Mouse (Mus musculus): ENCODE results near the gene Chst13.

Gene Chst13

DNA sequence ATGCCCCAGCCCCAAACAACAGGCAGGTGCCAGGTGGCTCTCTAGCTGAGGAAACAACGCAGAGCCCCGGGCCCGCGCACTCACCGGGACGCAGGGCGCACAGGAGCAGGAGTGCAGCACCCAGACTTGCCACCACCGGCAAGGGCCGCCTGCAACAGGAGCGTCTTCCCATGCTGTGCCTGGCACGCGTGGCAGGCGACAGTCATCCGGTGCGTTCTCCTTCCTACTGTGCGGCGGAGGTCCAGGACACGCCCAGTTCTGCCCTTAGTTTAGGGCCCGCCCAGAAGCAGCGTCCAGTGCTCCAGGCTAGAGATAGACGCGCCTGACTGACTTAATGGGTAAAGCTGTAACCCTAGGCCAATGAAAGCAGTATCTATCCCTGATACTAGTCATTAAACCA is at the start of gene Chst13:
Gene Chst13, minus strand, starts transcription at position 195 of the 400 bp plus-strand sequence.
- DNase-seq (ENCODE audit: low spot score in 2 of 2): no peak

DNA sequence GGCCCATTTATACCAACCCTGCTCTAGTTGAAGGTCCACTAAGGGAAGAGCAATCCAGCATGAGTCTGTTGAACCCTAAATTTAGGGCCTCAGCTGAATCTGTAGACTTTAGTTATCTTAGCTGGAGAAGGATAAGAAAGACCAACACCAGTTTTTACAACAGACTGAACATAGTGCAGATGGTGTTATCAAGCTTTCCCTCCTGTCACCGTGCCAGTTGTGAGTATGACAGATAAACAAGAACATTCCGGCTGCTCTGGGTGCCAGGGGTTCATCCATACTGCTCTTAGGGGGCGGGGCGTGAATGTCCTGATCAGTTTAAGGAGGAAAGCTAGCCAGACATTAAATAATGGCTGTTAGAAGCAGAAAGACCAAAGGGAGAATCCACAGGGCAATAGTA is 49.7 kb upstream of the Chst13 start:
- DNase-seq (ENCODE audit: low spot score in 2 of 2): no peak

DNA sequence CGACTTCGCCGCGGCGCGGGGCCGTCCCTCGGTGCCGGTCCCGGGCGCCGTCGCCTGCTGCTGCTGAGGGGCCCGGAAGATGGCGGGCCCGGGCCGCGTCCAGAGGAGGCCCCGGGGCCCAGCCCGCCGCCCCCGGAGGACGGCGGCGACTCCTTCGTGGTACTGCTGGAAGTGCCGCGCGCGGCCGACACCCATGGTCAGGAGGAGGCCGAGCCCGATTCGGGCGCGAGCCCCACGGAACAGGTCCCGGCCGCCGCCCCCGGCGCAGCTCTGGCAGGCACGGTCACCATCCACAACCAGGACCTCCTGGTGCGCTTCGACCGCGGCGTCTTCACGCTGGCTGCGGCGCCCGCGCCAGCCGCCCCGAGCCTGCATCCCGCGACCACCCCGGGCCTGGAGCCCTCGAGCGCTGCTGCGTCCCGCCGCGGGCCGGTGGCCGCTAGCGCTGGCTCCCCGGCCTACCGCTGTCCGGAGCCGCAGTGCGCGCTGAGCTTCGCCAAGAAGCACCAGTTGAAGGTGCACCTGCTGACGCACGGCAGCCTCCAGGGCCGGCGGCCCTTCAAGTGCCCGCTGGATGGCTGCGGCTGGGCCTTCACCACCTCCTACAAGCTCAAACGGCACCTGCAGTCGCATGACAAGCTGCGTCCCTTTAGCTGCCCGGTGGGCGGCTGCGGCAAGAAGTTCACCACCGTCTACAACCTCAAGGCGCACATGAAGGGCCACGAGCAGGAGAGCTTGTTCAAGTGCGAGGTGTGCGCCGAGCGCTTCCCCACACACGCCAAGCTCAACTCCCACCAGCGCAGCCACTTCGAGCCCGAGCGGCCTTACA is 45.0 kb upstream of the Chst13 start:
- peak; percentile 22 to 23 for DNase-seq (ENCODE audit: low spot score in 2 of 2)

DNA sequence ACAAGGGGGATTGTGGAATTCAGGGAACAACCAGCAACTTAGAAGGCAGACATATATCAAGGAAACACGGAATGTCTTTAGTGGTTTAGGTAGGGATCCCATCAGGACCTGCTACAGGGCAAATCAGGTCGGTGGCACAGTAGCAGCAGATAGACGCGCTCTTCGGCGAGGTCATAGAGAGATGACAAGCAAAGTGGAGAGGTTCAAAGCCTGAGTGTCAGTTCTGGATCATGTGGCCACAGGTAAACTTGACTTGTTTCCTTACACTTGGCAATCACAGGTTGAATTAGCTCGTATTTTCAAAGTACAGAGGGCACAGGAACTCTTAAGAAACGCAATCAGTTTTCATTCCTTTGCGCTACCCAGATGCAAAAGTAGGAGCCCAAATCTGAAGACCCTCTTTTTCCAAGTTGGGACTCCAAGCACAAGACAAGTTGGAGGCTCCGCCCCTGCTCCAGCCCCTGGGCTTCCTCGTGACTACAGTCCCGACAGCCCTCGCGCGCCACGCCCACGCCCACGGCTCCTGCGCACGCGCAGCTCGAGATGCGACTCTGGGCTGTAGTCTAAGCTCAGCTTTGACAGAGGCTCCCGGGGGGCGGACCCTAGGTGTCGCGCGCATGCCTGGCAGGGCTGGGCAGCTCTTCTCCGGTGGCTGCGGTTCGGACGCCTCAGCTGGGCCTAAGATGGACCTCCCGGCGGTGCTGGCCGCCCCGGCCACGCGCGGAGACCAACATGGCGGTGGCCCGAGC is 44.2 kb upstream of the Chst13 start, which contains the start of gene Zxdc:
Gene Zxdc, plus strand, starts transcription at position 517 of the 749 bp plus-strand sequence.
- DNase-seq (ENCODE audit: low spot score in 2 of 2): peak; percentile 99 to 100

DNA sequence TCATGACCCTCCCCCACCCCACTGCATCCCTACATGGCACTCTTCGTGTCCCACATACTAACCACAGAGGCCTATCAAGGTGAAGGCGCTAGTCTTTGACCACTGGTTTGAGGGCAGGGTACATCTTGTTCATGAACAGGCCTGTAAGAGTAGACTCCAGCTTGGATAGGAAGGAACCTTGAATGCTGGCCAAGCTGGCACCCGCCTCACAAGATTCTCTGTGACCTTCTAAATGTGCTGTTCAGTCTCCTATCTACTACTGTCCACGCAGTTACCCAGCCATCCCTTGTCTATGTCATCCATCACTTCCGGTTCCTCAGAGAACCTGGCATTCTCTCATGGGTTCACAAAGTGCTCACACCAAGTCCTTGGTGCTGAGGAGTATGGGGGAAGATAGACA is 38.3 kb upstream of the Chst13 start:
- no peak for DNase-seq (ENCODE audit: low spot score in 2 of 2)

DNA sequence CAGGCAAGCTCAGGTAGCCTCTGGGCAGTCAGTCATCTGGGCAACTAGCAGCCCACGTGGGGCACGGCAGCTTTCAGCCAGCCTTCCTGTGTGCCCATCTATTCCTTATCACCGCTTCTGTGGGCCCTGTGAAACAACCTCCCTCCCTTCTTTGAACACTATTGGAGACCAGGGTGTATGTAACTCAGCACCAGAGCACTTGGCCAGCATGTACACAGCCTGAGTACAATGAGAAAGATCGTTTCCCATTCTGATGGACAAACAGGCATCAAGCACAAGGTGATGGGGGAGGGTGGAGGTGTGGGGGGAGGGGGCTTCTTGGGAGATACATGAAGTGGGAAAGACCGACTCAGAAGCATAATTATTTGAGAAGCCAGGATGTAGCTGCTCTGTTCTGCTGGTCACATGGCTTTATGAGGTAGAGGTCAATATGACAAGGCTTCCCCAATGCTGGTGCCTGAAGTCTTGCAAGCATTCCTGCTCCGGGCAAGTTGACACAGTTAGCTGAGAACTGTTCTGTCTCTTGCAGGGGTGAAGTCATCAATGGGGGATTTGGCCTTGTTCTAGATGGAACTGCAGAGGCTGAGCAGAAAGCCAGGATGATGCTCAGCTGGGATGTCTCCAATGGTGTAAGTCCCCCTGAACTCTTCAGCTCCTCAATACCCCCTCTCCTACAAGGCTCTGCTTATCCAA is 36.1 kb upstream of the Chst13 start:
- no peak for DNase-seq (ENCODE audit: low spot score in 2 of 2)

DNA sequence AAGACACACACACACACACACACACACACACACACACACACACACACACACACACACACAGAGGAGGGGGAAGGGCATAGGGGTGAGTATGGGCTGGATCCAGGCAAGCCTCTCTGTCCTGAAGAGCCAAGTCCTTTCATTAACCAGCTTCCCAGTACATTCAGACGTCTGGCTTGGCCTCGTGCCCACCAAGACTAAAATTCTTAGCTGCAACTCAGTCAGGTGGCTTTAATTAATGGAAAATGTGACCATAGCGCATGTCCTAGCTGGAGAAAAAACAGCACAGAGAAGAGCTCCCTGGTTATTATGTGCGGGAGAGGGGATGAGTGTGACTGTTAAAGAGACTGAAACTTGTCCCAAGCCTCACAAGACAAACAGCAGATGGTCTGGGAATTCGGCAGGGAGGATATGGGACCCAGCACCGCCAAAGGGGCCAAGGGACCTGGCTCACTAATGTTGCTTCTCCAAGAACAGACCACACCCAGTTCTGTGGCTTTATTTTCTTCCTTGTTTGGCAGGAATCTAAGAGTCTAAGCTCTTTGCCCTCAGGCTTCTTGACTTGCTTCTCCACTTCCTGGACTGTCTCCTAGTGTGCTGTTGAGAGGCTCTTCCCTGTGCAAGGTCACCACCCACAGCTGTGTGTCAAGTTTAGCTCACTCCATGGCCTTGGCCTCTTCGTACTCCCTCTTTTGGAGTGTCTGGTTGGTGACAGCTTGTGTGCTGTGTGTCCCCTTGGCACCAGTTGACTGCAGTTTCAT is 35.2 kb upstream of the Chst13 start:
- no peak for DNase-seq (ENCODE audit: low spot score in 2 of 2)

DNA sequence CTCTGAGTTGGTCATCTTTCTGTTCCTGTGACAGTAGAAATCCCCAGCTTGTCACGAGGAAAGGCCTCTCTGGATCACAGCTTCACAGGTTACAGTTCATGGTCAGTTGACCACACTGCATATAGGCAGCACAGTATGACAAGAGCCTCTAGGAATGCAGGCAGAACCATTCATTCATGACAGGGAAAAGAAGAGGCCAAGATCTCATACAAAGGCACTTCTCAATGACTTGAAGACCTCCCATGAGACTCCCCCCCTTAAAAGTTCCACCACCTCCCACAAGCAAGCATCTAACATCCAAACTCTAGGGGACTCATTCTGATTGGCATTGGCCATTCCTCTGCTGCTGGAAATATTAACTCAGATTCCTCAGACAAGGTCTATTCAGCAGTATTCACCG is 34.5 kb upstream of the Chst13 start:
- DNase-seq (ENCODE audit: low spot score in 2 of 2): no peak

DNA sequence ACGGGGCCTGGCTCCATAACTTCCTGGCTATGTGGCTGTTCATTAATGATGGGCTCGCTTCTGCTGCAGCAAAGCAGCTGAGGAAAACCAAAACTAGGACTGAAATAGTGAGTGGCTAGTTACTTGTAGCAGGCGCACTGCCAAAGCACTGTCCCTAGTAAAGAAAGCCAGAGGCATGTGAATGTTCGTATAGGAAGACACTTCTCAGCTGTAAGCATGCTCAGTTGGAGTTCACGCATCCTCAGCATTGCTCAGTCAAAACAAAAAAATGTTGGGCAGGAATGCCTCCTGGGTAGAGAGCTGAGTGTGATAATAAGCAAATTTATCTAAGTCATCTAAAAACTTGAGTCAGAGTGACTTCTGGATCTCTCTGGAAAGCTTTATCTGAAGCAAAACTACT is 33.2 kb upstream of the Chst13 start:
- DNase-seq (ENCODE audit: low spot score in 2 of 2): no peak

DNA sequence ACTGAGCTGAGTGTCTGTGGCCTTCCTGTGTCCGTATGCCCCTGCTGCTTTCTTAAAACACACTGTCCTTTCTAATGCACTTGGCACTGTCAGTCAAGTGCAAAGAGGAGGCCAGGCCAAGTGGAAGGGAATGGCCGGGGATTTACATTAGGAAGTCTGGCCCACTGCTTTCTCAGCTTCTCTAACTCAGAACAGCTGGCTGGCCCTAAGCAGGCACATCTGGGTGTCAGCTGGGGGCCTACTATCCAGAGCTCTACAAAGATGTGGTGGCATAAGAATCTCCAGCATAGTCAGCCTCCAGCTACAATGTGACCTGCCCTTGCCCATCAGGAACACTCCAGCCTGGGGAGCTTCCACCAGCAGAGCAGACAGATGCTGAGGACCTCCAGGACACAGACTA is 25.0 kb upstream of the Chst13 start:
- DNase-seq (ENCODE audit: low spot score in 2 of 2): no peak

DNA sequence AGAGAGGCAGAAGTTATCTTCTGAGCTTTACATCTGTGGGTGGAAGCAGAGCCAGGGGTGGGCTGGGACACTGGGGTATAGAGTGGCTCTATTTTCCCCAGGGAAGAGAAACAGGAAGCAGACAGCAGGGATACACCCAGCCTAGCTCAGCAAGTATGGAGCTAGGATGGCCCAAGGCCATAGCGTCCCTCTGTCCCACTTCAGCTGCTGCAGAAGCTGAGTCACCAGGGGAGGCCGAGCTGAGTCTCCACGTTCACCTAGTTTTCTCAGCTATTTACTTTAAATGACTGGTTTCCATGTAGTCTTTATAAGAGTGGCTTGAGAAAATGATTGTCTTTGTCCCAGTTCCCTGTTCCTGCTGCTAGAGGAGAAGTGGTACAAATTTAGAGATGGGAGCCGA is 23.5 kb upstream of the Chst13 start:
- no peak for DNase-seq (ENCODE audit: low spot score in 2 of 2)

DNA sequence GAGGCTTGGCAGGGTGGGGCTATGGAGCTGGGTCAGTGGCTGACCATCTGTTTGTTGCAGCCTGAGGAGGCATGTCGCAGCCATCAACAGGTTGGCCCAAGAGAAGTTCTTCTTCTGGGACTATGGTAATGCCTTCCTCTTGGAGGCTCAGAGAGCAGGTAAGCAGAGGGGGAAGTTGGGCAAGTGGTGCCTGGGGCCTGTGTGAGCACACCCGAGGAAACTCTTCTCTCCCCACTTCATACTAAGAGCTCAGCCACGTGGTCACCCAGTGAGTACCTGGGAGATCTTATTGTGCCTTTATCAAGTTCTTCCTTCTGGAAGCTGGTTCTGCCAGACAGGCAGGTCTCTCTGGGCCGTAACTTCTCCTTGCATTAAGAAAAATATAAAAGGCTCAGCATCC is 22.2 kb upstream of the Chst13 start:
- DNase-seq (ENCODE audit: low spot score in 2 of 2): no peak

DNA sequence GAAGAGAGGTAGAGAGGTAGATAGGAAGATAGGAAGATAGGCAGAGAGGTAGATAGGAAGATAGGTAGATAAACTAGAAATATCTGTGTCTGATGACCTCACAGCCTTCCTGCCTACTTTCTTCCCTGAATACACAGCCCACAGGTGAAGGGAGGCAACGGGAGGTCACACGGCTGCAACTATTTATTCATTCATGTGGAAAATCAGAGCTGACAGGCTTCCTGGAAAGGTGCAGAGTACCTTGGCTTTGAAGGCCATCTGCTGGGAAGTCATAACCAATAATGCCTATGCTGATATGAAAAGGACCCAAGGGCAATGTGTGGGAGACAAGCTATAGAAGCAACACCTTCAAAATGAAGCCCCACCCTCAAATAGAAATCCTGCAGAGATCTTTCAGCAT is 17.4 kb upstream of the Chst13 start:
- DNase-seq (ENCODE audit: low spot score in 2 of 2): no peak

DNA sequence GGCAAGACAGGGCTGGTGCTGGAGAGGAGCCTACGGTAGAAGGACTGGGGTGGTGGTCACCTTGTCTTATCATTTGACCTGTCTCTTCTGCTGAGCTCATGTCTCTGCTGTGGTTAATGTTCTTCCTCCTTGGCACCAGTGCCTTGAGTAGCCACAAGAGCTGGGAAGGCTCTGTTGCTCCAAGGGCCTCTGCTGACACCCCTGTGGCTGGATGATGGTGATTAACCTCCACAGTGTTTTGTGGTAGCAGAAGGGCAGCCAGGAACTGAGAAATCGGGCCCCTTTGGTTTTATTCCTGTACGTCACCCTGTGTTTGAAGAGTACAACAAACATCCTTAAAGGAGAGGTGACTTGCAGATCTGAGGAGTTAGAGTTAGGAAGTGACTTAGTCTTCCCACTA is 9.3 kb upstream of the Chst13 start:
- DNase-seq (ENCODE audit: low spot score in 2 of 2): no peak

DNA sequence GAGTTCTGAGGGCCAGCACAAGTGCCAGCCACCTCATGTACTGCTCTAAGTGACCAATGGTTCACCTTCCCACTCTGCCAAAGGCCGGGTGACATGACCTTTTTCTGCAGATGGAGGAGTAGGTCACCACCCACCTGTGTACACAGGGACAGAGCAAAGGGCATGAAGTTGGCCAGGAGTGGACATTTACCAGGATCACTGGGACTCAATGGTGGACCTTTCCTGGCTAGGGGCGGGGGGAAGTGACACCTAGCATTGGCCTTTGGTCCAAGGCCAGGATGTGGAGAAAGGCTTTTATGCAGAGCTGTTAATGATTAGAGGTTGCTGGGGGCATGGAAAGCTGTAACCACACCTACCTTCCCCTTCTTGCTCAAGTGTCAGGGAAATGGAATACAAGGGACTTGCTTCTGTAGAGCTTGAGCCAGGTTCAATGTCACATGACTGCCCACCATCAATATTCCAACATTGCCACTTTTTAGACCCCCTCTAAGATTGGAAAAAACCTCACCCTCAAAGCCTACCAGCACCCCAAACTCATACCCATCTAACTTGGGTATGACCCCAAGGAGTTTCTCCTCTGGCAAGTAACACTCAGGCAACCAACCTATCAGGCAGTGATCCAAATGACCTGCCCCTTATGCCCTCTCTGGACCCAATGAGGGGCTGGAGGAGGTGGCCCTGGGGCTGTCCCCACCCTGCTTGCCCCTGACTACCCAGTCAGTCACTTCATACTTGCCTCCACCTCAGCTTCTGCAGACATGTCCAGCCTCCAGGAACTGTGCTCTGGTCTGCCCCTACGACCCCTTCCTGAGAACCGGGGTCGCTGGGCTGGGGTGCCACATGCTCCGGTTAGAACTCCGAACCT is 7.8 kb upstream of the Chst13 start, which contains the start of gene Uroc1:
Gene Uroc1, plus strand, starts transcription at position 724 of the 865 bp plus-strand sequence.
- no peak for DNase-seq (ENCODE audit: low spot score in 2 of 2)

DNA sequence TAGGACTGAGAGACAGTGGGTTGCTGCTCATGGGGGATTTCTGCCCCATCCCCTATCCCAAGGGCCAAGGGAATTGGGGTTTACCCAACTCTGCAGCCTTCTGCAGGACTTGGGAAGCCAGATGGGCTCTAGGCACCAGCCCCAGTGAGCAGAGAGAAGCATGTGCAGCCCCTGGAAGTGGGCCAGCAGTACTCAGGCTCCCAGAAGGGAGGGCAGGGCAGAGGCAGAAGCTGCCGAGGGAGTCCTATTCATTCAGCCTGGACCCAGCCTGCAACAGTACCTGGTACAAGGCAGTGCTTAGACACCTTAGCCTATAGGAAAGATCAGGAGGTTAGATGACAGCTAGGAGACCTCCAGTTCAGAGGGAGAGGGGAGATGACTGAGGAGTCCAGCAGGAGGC is 5.0 kb upstream of the Chst13 start:
- DNase-seq (ENCODE audit: low spot score in 2 of 2): no peak

DNA sequence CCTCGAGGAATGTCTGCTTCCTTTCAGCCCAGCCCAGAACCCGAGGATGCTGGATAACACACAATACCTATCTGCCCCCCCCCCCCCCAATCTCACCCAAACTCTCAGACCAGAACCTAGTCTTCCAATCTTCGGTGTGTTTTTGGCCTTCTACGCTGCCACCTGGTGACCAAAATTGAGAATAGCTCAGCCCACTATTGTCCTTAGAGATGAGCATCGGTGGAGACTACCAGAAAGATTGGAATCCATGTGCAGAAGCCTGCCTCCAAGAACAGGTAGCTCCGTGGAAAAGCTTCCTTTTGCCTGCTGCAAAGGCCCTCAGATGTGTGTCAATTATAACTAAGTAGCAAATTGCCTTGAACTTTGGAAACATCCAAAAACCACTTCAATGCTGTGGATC is 2.7 kb upstream of the Chst13 start:
- no peak for DNase-seq (ENCODE audit: low spot score in 2 of 2)

DNA sequence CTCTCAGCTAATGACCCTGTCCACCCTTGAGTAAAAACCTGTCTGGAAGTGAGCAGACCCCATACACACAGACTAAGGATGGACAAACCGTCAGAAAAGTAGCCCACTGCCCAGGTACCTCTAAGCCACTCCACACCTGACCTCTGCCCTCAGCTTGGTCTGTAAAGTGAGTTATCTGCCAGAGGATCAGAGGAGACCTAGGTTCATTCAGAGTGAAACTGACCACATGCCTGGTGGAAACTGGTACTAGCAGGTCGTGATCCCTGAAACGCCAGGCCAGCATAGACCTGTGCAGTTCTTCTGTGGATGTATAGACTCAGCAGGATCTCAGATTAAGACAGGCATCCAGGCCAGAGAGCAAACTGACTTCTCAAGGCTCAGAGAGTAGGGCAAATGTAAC is 522 bp downstream of the Chst13 start:
- DNase-seq (ENCODE audit: low spot score in 2 of 2): no peak

DNA sequence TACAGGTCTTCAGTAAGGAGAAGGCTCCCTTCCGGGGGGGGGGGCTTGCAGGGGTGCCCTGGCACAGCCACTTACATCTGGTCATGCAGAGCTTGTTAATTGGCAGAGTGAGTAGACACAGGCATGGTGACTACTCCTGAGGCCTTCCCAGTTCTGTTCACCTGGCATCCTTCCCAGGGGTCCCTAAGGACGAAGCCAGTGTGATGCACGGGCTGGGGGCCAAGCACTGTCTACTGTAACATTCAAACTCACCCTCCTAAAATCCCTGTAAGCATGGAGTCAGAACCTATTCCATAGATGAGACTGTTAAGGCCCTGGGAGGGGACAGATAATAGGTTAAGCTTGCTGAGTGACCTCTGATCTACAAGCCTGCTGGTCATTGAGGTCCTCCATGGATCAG is 959 bp downstream of the Chst13 start:
- DNase-seq (ENCODE audit: low spot score in 2 of 2): no peak

DNA sequence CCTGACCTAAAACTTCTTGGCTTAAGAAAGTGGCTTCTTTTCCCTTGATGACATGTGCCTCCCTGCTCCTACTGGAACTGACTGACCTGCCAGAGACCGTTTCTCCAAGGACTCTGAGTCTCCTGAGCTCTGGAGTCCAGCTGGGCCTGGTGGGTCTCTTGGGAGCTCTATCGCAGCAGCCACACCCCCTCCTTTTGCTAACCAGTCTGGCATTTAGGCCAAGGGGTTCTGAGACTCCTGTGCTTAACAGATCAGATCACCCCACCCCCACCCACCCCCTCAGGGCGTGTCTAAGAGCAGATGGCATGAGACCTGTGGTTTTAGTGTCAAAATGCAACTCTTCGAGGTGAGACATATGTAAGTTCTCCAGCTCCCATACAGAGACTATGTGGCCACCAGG is 3.2 kb downstream of the Chst13 start:
- DNase-seq (ENCODE audit: low spot score in 2 of 2): no peak

DNA sequence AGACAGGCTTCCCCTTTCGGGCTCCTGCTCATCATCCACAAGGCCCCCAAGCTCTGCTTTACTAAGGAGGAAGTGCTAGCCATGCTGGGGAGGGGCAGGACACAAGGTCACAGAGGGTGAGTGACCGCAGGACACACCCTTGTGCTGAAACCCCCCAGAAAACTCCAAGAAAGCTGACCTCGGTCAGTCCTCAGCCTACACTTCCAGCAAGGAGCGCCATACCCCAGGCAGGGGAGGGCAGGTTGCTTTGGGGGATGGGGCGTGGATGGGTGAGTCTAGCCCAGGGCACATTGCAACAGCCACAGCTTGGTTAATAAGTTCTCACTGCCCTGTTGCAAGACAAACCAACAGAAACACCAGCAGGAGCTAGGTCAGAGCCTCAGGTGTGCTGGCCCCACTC is 4.6 kb downstream of the Chst13 start:
- no peak for DNase-seq (ENCODE audit: low spot score in 2 of 2)
